Mouse (Mus musculus) adrenal gland, postnatal 36 days (tissue): ENCODE results near the gene Prkca. TPM values are rescaled to one million over a fixed set of nuclear protein-coding genes. Genes with fewer than 3 reads are reported as not detected.

Experiments used
- DNase-seq, 2 experiments: peaks; one replicate each; pipeline ENCODE4 v3.0.0; 2021; ENCODE audit warnings: mixed read lengths in 1 of 2
- total RNA-seq, 2 experiments: library from RNA; stranded (reverse); gene quantifications; 2 replicates each; pipeline ENCODE4 v1.2.3; 2021

Gene Prkca
- total RNA-seq, 2 experiments from 2014 or later = 8.0 to 12.7 TPM

- DNase-seq = no peak
Measured at GRCm38 (mm10) chr11:108061571-108062479, 281.9 kb downstream of the Prkca start.

DNA sequence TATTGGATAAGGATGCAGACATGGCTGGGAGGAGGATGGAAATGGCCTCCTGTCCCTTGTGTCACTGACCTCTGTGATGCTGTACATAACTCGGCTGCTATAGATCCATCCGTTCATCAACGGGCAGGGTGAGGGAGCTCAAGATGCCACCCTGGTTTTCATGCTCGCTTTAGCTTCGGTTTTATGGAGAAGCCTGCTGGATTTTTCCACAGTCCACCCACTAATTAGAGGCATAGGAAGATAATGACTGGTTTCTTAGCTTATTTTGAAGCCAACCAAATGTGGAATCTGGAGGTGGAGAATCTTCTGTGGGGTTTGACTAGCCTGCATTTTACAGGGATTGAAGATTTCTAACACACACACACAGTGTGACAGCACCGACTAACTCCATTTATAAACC lies 286.6 kb downstream of the Prkca start:
- no peak for DNase-seq

DNA sequence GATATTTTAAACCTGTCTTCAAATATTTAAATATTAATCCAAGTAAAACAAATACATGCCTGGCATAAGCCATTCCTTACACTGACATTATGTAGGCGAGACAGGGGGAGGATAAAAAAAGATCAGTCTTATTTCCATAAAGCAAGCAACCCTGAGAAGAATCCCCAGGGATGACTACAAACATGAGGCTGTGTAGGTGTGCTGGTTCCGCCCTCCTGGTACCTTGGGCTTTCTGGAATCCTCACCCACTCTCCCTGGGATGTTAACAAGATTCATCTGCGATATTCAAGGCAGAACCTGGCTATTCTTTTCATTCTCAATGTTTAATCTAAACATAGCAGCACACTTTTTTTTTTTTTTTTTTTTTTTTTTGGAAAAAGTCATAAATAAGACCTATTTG lies 289.1 kb downstream of the Prkca start:
- no peak for DNase-seq

- DNase-seq = peak; percentile 41 to 60
Measured at GRCm38 (mm10) chr11:108053746-108054145, 290.0 kb downstream of the Prkca start.

- DNase-seq = no peak
Measured at GRCm38 (mm10) chr11:108041669-108042068, 302.1 kb downstream of the Prkca start.

- no peak for DNase-seq
Measured at GRCm38 (mm10) chr11:108040823-108041222, 302.9 kb downstream of the Prkca start.

- DNase-seq = no peak
Measured at GRCm38 (mm10) chr11:108039761-108040160, 304.0 kb downstream of the Prkca start.

DNA sequence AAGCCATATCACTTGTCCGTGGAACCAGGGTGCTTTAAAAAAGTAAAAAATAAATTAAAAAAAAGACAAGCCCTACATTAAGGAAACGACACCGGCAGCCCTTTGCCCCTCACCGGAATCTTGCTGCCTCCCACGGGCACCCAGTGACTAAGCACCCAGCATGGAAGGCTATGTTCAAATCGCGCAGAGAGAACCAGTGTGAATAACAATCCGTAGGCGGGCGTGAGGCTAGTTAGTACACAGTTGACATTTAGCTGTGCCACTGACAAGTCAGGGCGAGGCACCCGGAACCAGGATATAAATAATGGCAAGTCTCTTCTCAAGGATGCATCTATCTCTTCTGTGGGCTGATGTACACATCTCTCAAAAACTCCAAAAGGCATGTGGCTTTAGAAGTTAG lies 304.7 kb downstream of the Prkca start:
- DNase-seq = peak; percentile 24 to 25

DNA sequence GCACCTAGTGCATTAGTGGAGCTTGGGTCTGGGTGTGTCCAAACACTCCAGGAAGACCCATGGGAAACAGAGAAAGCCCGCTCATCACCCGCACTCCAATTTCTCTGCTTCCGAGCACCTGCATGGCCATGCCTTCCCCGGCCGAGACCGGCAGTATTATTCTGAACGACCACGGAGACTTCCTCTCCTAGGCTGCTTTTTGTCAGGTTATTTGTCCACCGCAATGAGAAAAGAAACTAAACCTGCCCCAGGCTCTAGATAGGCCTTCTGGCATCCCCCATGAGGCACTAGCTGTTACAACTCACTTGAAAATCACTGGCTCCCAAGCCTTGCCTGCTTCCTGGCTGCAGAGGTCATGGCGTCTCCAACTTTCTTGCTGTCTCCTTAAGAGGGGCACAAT lies 307.4 kb downstream of the Prkca start:
- DNase-seq = no peak

DNA sequence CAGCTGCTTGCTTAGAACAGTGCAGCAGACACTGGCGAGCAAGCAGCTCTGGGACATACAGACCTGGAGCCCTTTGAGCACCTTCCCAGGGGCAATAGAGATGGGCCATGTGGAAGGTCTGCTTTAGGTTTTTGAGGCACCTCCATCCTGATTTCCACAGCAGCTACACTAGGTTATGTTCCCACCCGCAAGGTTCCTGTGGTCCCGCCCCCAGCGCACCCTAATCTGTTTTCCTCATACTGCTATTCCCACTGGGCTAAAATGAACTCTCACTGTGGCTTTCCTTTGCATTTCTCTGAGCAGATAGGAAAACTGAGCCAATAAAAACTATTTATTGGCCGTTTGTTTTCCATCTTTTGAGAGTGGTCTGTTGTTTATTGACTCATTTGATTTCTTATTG lies 308.0 kb downstream of the Prkca start:
- no peak for DNase-seq

- no peak for DNase-seq
Measured at GRCm38 (mm10) chr11:108034376-108034775, 309.4 kb downstream of the Prkca start.

DNA sequence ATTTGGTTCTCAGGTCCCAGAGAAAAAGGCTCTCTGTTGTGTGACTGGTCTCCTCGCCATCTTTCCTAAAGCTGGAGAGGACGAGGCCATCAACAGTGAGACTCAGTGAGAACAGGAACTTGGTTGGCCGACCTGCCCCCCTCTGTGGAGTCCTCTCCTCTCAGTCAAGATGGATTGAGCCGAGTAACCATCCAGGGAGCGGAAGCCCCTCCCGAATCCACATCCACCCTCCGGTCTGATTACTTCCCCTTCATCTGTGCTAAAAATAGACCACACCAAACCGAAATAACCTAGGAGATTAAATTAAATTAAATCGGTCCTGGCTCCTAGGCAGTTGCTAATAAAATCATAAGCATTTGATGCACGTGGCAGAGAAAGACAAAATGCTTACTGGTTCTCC lies 311.2 kb downstream of the Prkca start:
- no peak for DNase-seq

DNA sequence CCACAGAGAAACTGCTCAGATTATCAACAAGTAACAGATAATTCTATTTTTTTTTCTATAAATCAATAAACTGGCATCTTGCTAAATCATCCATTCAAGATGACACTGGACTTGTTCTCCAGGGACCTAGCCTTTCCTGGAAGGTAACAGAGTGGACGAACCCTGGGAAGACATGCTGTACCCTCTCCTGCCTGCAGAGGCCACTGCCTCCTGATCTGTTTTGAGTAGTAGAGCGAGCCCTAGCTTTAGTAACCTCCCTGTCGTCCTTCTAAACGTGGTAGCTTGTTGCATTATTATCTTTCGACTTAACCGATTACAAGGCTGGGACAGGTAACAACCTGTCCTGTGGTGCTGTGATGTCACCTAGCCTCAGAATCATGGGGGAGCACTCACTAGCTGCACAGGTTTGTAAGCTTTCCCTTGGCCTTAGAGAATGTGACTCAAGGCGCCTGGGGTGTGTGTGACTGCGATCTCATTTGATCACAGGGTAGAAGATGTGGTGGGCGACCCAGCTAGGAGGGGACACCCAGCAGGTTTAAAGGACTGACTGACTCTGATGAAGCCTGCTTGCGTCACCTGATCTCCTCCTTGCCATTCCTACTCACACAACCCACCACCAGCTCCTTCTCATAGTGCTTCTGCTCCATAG lies 312.6 kb downstream of the Prkca start:
- peak; percentile 60 to 64 for DNase-seq

GRCm38 (mm10) chr11:108029321-108029720 lies 314.4 kb downstream of the Prkca start:
- DNase-seq = no peak

DNA sequence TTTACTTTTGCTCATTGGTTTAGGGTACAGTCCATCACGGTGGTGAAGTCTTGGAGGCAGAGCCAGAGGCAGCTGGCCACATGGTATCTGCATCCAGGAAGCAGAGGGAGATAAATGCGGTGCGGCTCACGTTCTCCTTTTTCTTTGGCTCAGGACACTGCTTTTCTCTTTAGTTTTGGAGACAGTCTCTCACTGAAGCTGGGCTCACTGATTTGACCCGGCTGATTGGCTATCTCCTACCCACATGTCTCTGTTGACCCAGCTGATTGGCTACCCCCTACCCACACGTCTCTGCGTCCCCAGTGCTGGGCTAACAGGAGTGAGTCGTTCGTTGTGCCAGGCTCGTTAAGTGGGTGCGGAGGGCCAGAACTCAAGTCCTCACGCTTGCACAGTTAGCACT lies 315.3 kb downstream of the Prkca start:
- peak; percentile 28 to 30 for DNase-seq

DNA sequence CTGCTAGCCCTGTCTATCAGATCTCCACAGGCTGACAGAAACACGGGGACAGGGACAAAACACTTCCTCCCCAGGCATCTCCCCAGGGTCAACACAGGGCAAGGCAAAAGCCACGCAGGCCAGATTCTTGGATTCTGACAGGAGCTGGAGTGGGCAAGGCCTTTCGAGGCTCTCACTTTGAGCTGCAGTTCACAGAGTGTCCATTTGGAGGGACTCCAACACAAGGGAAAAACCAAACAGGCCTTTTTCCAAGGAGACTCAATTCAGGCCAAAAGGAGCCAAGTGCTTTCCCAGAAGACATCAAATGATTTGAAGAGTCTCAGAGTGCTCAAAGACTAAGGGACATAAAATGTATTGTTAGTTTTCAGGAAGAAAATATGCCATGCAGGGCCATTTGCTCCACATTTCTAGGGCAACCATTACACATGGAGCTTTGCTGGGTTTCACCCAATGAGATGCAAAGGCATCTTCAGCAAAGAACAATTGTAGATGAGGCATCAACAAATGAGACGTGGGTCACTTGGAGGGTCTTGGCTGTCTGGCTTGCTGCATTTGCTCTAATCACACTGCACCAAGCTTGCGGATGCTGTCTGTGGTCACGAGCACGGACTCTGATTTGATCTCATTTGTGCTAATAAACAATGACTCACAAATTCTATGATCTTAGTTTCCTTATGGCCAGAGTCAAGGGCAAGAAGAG lies 317.9 kb downstream of the Prkca start:
- peak; percentile 48 to 60 for DNase-seq

GRCm38 (mm10) chr11:108023188-108023587 lies 320.5 kb downstream of the Prkca start:
- DNase-seq = peak in 1 of 2 experiments; percentile 17

DNA sequence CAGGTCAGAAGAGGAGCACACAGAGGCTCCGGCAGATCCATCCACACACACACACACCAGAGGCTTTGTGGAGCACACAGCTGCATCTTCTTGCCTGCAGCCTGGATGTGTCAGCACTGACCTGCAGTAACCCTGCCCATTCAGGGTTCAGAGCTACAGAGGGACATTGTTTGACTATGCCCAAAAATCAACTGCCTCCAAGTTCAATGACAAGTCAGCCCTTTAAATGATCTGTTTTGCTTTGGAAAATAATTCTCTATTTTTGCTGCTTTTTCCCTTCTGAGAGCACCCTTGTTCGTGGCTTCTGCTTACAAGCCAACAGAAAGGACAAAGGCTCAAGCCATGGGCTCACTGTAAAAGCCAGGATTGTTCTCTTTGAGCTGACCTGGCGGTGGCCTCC lies 322.8 kb downstream of the Prkca start:
- no peak for DNase-seq

DNA sequence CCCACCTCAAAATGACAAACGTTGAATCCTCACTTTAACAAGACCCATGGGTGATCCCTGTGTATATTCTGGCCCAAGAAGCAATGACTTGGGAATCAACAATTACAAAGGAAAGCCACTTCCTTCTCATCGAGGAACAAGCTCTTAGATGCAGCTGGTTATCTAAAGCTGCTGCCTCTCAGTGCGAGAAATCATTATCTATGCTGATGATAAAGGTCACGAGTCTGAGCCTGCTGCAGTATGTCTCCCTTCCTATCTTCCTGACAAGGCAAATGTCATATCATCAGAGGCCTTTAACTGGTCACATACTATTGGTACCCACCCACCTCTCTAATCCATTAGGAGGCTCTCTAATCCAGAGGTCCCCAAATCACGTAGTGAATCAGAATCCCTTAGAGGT lies 328.4 kb downstream of the Prkca start:
- DNase-seq = no peak

GRCm38 (mm10) chr11:108013390-108013789 lies 330.3 kb downstream of the Prkca start:
- no peak for DNase-seq

- DNase-seq = no peak
Measured at GRCm38 (mm10) chr11:108010465-108010864, 333.3 kb downstream of the Prkca start.

GRCm38 (mm10) chr11:107998891-107999290 lies 344.8 kb downstream of the Prkca start:
- DNase-seq = no peak
